Mouse (Mus musculus): ENCODE data around the gene Plpp2. TPM values are rescaled to one million over a fixed set of nuclear protein-coding genes. Genes with fewer than 3 reads are reported as not detected.

The Plpp2 gene
- total and polyA plus RNA-seq, 3 experiments = 11.5 to 19.3 (median 13.9) TPM

DNA sequence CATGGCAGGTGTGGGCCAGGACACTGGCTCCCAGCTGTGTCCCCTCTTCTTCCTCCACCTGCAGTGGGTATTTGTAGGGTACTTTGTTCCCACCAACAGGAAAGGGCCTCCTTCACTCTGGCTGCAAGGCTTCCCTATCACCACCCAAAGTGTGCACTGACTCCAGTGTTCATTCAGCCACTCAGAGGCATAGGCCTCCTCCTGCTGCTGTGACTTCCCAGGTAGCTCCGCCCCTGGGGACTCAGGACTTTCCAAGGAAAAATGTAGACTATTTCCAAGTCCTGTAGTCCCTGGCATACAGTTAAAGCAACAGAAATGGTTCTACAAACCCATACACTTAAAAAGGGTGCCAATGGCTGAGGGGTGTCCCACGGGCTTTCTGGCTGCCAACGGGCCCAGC, 918 bp downstream of the Plpp2 start:
- Histone ChIP-seq H3K4me1 (ENCODE audit: control insufficient read depth in 1 of 2, insufficient read depth in 2 of 2) (peaks cover 4 to 13% of the 10 kb centered on the region in 2 experiments; a peak in 3 of 4 replicates), H3K79me2 (replicated peaks; ENCODE audit: control insufficient read depth, extremely low read depth, insufficient read depth, poor library complexity, severe bottlenecking) (no peaks in the 10 kb centered on the region), H3K9me3 (replicated peaks; ENCODE audit: low read length) (no peaks in the 10 kb centered on the region), H3K4me2 (ENCODE audit: insufficient read depth, low read depth, poor library complexity, severe bottlenecking) (peak overlapping the region; percentile 62), H3K36me3 (replicated peaks in 1 of 2; ENCODE audit: control insufficient read depth in 1 of 2, insufficient read depth in 1 of 2, low read length in 1 of 2) (peaks cover 0 to 29% of the 10 kb centered on the region in 2 experiments), H3K27ac (ENCODE audit: insufficient read depth, low read depth) (no peak overlapping the region), H3K9ac (ENCODE audit: insufficient read depth, low read depth) (no peak overlapping the region), H3K27me3 (replicated peaks) (peaks cover 2% of the 10 kb centered on the region), H3K4me3 (replicated peaks in 1 of 3; ENCODE audit: low read depth in 2 of 3, low read length in 2 of 3, poor library complexity in 1 of 3) (peak overlapping the region; percentile 62 to 74 (median 65))
- TF ChIP-seq POLR2A (IDR thresholded peaks at IDR 0.05; ENCODE audit: low read depth, low read length) = no peak
- no peak for TF ChIP-seq USF2 (conservative IDR thresholded peaks at IDR 0.05; ENCODE audit: low read depth, low read length)
- no peak for TF ChIP-seq GABPA (IDR thresholded peaks at IDR 0.05; ENCODE audit: insufficient replicate concordance, low read depth, low read length)
- no peak for TF ChIP-seq MAFK (IDR thresholded peaks at IDR 0.05; ENCODE audit: insufficient replicate concordance, low read length)
- no peak for TF ChIP-seq CTCF (conservative IDR thresholded peaks at IDR 0.05 in 1 of 2, IDR thresholded peaks at IDR 0.05 in 1 of 2; ENCODE audit: low read depth in 2 of 2, low read length in 2 of 2)
- no peak for TF ChIP-seq MYC (IDR thresholded peaks at IDR 0.05; ENCODE audit: low read depth, low read length)
- no peak for TF ChIP-seq ZNF384 (IDR thresholded peaks at IDR 0.05; ENCODE audit: low read depth, low read length)
- TF ChIP-seq USF1 (IDR thresholded peaks at IDR 0.05; ENCODE audit: low read depth, low read length) = no peak
- no peak for TF ChIP-seq CHD1 (IDR thresholded peaks at IDR 0.05; ENCODE audit: low read depth, low read length)
- no peak for TF ChIP-seq ZC3H11A (IDR thresholded peaks at IDR 0.05; ENCODE audit: low read depth, low read length)
- TF ChIP-seq PAX5 (IDR thresholded peaks at IDR 0.05; ENCODE audit: low read length) = no peak
- TF ChIP-seq SIN3A (IDR thresholded peaks at IDR 0.05; ENCODE audit: low read length) = no peak
- no peak for TF ChIP-seq MEF2A (IDR thresholded peaks at IDR 0.05; ENCODE audit: borderline replicate concordance, low read depth, low read length)
- dilution Hi-C loops (cut with MboI; ENCODE audit: extremely low pct_ligation_motif_present, extremely low pct_unique_long_range_greater_than_20kb, low sequenced_read_pairs) (no loop called here), in situ Hi-C loops (cut with MboI; ENCODE audit: low pct_ligation_motif_present, low pct_unique_long_range_greater_than_20kb, low sequenced_read_pairs) (no loop called here)
- no peak for DNase-seq (ENCODE audit: extremely low read depth)

- DNase-seq (ENCODE audit: extremely low read depth) = no peak
- in situ Hi-C loops (cut with MboI; ENCODE audit: low pct_ligation_motif_present, low pct_unique_long_range_greater_than_20kb, low sequenced_read_pairs) (no loop called here), dilution Hi-C loops (cut with MboI; ENCODE audit: extremely low pct_ligation_motif_present, extremely low pct_unique_long_range_greater_than_20kb, low sequenced_read_pairs) (no loop called here)
- Histone ChIP-seq H3K4me2 (ENCODE audit: insufficient read depth, low read depth, poor library complexity, severe bottlenecking) (no peak overlapping the region), H3K36me3 (replicated peaks in 1 of 2; ENCODE audit: control insufficient read depth in 1 of 2, insufficient read depth in 1 of 2, low read length in 1 of 2) (peaks cover 0 to 36% of the 10 kb centered on the region in 2 experiments), H3K4me3 (replicated peaks in 1 of 3; ENCODE audit: low read depth in 2 of 3, low read length in 2 of 3, poor library complexity in 1 of 3) (no peak overlapping the region), H3K9ac (ENCODE audit: insufficient read depth, low read depth) (no peak overlapping the region), H3K4me1 (ENCODE audit: control insufficient read depth in 1 of 2, insufficient read depth in 2 of 2) (peaks cover 4 to 13% of the 10 kb centered on the region in 2 experiments; a peak in 3 of 4 replicates), H3K79me2 (replicated peaks; ENCODE audit: control insufficient read depth, extremely low read depth, insufficient read depth, poor library complexity, severe bottlenecking) (no peaks in the 10 kb centered on the region), H3K9me3 (replicated peaks; ENCODE audit: low read length) (no peaks in the 10 kb centered on the region), H3K27ac (ENCODE audit: insufficient read depth, low read depth) (no peak overlapping the region), H3K27me3 (replicated peaks) (peaks cover 2% of the 10 kb centered on the region)
- TF ChIP-seq ZMIZ1 (IDR thresholded peaks at IDR 0.05; ENCODE audit: low read depth, low read length) (no peak), MAX (IDR thresholded peaks at IDR 0.05; ENCODE audit: low read length) (no peak), EP300 (IDR thresholded peaks at IDR 0.05; ENCODE audit: low read length) (no peak), SMC3 (IDR thresholded peaks at IDR 0.05; ENCODE audit: low read depth, low read length) (no peak), USF2 (conservative IDR thresholded peaks at IDR 0.05; ENCODE audit: low read depth, low read length) (no peak), NRF1 (IDR thresholded peaks at IDR 0.05; ENCODE audit: low read depth, low read length) (no peak), CHD2 (IDR thresholded peaks at IDR 0.05; ENCODE audit: low read length) (no peak), E2F4 (IDR thresholded peaks at IDR 0.05; ENCODE audit: insufficient replicate concordance, low read depth, low read length) (no peak), MAFK (IDR thresholded peaks at IDR 0.05; ENCODE audit: insufficient replicate concordance, low read length) (no peak), UBTF (IDR thresholded peaks at IDR 0.05; ENCODE audit: low read depth, low read length) (no peak), MXI1 (IDR thresholded peaks at IDR 0.05; ENCODE audit: low read depth, low read length) (no peak), POLR2A (IDR thresholded peaks at IDR 0.05; ENCODE audit: low read depth, low read length) (no peak), RAD21 (IDR thresholded peaks at IDR 0.05; ENCODE audit: low read depth, low read length) (no peak), ZC3H11A (IDR thresholded peaks at IDR 0.05; ENCODE audit: low read depth, low read length) (no peak), ZKSCAN1 (IDR thresholded peaks at IDR 0.05; ENCODE audit: borderline replicate concordance, low read depth, low read length) (no peak), RCOR1 (conservative IDR thresholded peaks at IDR 0.05; ENCODE audit: low read depth, low read length) (no peak), MAZ (IDR thresholded peaks at IDR 0.05; ENCODE audit: low read depth, low read length) (no peak), PAX5 (IDR thresholded peaks at IDR 0.05; ENCODE audit: low read length) (no peak)
These were observed 2.0 kb downstream of the Plpp2 start for GRCm38 (mm10) chr10:79531593-79531992.

Measured in CH12.LX (cell line).